Mouse (Mus musculus): ENCODE data around the gene Disp3. TPM values are rescaled to one million over a fixed set of nuclear protein-coding genes. Genes with fewer than 3 reads are reported as not detected.

The Disp3 gene
- polyA plus RNA-seq, 1 experiment from 2014 or later, result 14.2 TPM

GRCm38 (mm10) chr4:148229646-148230045 is 58.1 kb downstream of the Disp3 start:
- 12% methylated on average over 16 of the region's 16 CpGs for WGBS
- peak; percentile 66 for DNase-seq (ENCODE audit: low spot score)
- Histone ChIP-seq H3K9ac (ENCODE audit: low read length) (no peak overlapping the region), H3K27me3 (ENCODE audit: control insufficient read depth, insufficient read depth, low read length) (0 out of 2 replicates have a peak, but pooled peaks cover 3% of the 10 kb centered on the region), H3K36me3 (ENCODE audit: control insufficient read depth, insufficient read depth, low read length) (no peaks in the 10 kb centered on the region), H3K4me1 (ENCODE audit: control insufficient read depth, insufficient read depth, low read length) (no peaks in the 10 kb centered on the region), H3K9me3 (ENCODE audit: control insufficient read depth, low read length) (no peaks in the 10 kb centered on the region), H3K4me2 (ENCODE audit: low read depth) (no peak overlapping the region), H3K27ac (ENCODE audit: low read depth, low read length) (no peak overlapping the region), H3K4me3 (ENCODE audit: low read depth, low read length) (no peak overlapping the region)
- no peak for ATAC-seq (ENCODE audit: insufficient read depth, low FRiP score, low TSS enrichment)

- Histone ChIP-seq H3K27me3 (ENCODE audit: control insufficient read depth, insufficient read depth, low read length) (no peaks in the 10 kb centered on the region; the same call in 1 of the 2 replicates), H3K9ac (ENCODE audit: low read length) (no peak overlapping the region), H3K36me3 (ENCODE audit: control insufficient read depth, insufficient read depth, low read length) (no peaks in the 10 kb centered on the region), H3K27ac (ENCODE audit: low read depth, low read length) (no peak overlapping the region), H3K4me3 (ENCODE audit: low read depth, low read length) (no peak overlapping the region), H3K9me3 (ENCODE audit: control insufficient read depth, low read length) (no peaks in the 10 kb centered on the region), H3K4me1 (ENCODE audit: control insufficient read depth, insufficient read depth, low read length) (peaks cover 4% of the 10 kb centered on the region; the same call in 1 of the 2 replicates), H3K4me2 (ENCODE audit: low read depth) (no peak overlapping the region)
- ATAC-seq (ENCODE audit: insufficient read depth, low FRiP score, low TSS enrichment), result no peak
- 41% methylated on average over 10 of the region's 10 CpGs for WGBS
- no peak for DNase-seq (ENCODE audit: low spot score)
Measured at GRCm38 (mm10) chr4:148222983-148223382, 64.8 kb downstream of the Disp3 start.

GRCm38 (mm10) chr4:148220656-148221055 is 67.1 kb downstream of the Disp3 start:
- peaks cover 4% of the 10 kb centered on the region; the same call in 1 of the 2 replicates for H3K4me1 ChIP-seq (ENCODE audit: control insufficient read depth, insufficient read depth, low read length)
- H3K27me3 ChIP-seq (ENCODE audit: control insufficient read depth, insufficient read depth, low read length), result no peaks in the 10 kb centered on the region; the same call in 1 of the 2 replicates
- H3K9me3 ChIP-seq (ENCODE audit: control insufficient read depth, low read length), result no peaks in the 10 kb centered on the region
- DNase-seq (ENCODE audit: low spot score), result no peak
- no peaks in the 10 kb centered on the region for H3K36me3 ChIP-seq (ENCODE audit: control insufficient read depth, insufficient read depth, low read length)
- H3K4me3 ChIP-seq (ENCODE audit: low read depth, low read length), result no peak overlapping the region
- H3K4me2 ChIP-seq (ENCODE audit: low read depth), result no peak overlapping the region
- H3K27ac ChIP-seq (ENCODE audit: low read depth, low read length), result no peak overlapping the region
- WGBS, result 5% methylated on average over 10 of the region's 10 CpGs
- ATAC-seq (ENCODE audit: insufficient read depth, low FRiP score, low TSS enrichment), result no peak
- H3K9ac ChIP-seq (ENCODE audit: low read length), result no peak overlapping the region

GRCm38 (mm10) chr4:148218238-148218637 is 69.5 kb downstream of the Disp3 start:
- no peak for ATAC-seq (ENCODE audit: insufficient read depth, low FRiP score, low TSS enrichment)
- H3K27me3 ChIP-seq (ENCODE audit: control insufficient read depth, insufficient read depth, low read length), result no peaks in the 10 kb centered on the region; the same call in 1 of the 2 replicates
- no peak overlapping the region for H3K9ac ChIP-seq (ENCODE audit: low read length)

GRCm38 (mm10) chr4:148215264-148215900 is 72.4 kb downstream of the Disp3 start:
- H3K4me1 ChIP-seq (ENCODE audit: control insufficient read depth, insufficient read depth, low read length), result peaks cover 4% of the 10 kb centered on the region; the same call in 1 of the 2 replicates
- H3K36me3 ChIP-seq (ENCODE audit: control insufficient read depth, insufficient read depth, low read length), result no peaks in the 10 kb centered on the region
- no peak overlapping the region for H3K4me2 ChIP-seq (ENCODE audit: low read depth)
- H3K27ac ChIP-seq (ENCODE audit: low read depth, low read length), result no peak overlapping the region
- DNase-seq (ENCODE audit: low spot score) (no peak), ATAC-seq (ENCODE audit: insufficient read depth, low FRiP score, low TSS enrichment) (no peak)
- H3K27me3 ChIP-seq (ENCODE audit: control insufficient read depth, insufficient read depth, low read length), result no peaks in the 10 kb centered on the region; the same call in 1 of the 2 replicates
- no peak overlapping the region for H3K4me3 ChIP-seq (ENCODE audit: low read depth, low read length)
- no peak overlapping the region for H3K9ac ChIP-seq (ENCODE audit: low read length)
- H3K9me3 ChIP-seq (ENCODE audit: control insufficient read depth, low read length), result no peaks in the 10 kb centered on the region
- WGBS, result 51% methylated on average over 11 of the region's 11 CpGs

More at GRCm38 (mm10) chr4:148218238-148218637, 69.5 kb downstream of the Disp3 start:
- Histone ChIP-seq H3K27ac (ENCODE audit: low read depth, low read length) (no peak overlapping the region), H3K4me1 (ENCODE audit: control insufficient read depth, insufficient read depth, low read length) (peaks cover 4% of the 10 kb centered on the region; the same call in 1 of the 2 replicates), H3K4me2 (ENCODE audit: low read depth) (no peak overlapping the region), H3K36me3 (ENCODE audit: control insufficient read depth, insufficient read depth, low read length) (no peaks in the 10 kb centered on the region), H3K4me3 (ENCODE audit: low read depth, low read length) (no peak overlapping the region), H3K9me3 (ENCODE audit: control insufficient read depth, low read length) (no peaks in the 10 kb centered on the region)
- WGBS, result 11% methylated on average over 10 of the region's 10 CpGs
- no peak for DNase-seq (ENCODE audit: low spot score)

GRCm38 (mm10) chr4:148214460-148215136 is 73.2 kb downstream of the Disp3 start:
- Histone ChIP-seq H3K4me3 (ENCODE audit: low read depth, low read length) (no peak overlapping the region), H3K36me3 (ENCODE audit: control insufficient read depth, insufficient read depth, low read length) (no peaks in the 10 kb centered on the region), H3K9ac (ENCODE audit: low read length) (no peak overlapping the region), H3K27ac (ENCODE audit: low read depth, low read length) (no peak overlapping the region), H3K27me3 (ENCODE audit: control insufficient read depth, insufficient read depth, low read length) (no peaks in the 10 kb centered on the region; the same call in 1 of the 2 replicates), H3K4me2 (ENCODE audit: low read depth) (no peak overlapping the region), H3K4me1 (ENCODE audit: control insufficient read depth, insufficient read depth, low read length) (peaks cover 4% of the 10 kb centered on the region; the same call in 1 of the 2 replicates), H3K9me3 (ENCODE audit: control insufficient read depth, low read length) (no peaks in the 10 kb centered on the region)
- ATAC-seq (ENCODE audit: insufficient read depth, low FRiP score, low TSS enrichment) (0 out of 2 replicates have a peak, but pooled peaks have one; percentile 20), DNase-seq (ENCODE audit: low spot score) (no peak)
- WGBS, result 56% methylated on average over 5 of the region's 5 CpGs

- Histone ChIP-seq H3K27me3 (ENCODE audit: control insufficient read depth, insufficient read depth, low read length) (no peaks in the 10 kb centered on the region), H3K9ac (ENCODE audit: low read length) (no peak overlapping the region), H3K4me3 (ENCODE audit: low read depth, low read length) (no peak overlapping the region), H3K4me2 (ENCODE audit: low read depth) (no peak overlapping the region), H3K4me1 (ENCODE audit: control insufficient read depth, insufficient read depth, low read length) (no peaks in the 10 kb centered on the region), H3K9me3 (ENCODE audit: control insufficient read depth, low read length) (no peaks in the 10 kb centered on the region), H3K36me3 (ENCODE audit: control insufficient read depth, insufficient read depth, low read length) (no peaks in the 10 kb centered on the region), H3K27ac (ENCODE audit: low read depth, low read length) (no peak overlapping the region)
- ATAC-seq (ENCODE audit: insufficient read depth, low FRiP score, low TSS enrichment) (no peak), DNase-seq (ENCODE audit: low spot score) (no peak)
- 70% methylated on average over 6 of the region's 6 CpGs for WGBS
Measured at GRCm38 (mm10) chr4:148204873-148205232, 82.9 kb downstream of the Disp3 start.

GRCm38 (mm10) chr4:148204061-148204872 is 83.5 kb downstream of the Disp3 start:
- Histone ChIP-seq H3K36me3 (ENCODE audit: control insufficient read depth, insufficient read depth, low read length) (no peaks in the 10 kb centered on the region), H3K4me1 (ENCODE audit: control insufficient read depth, insufficient read depth, low read length) (no peaks in the 10 kb centered on the region), H3K4me3 (ENCODE audit: low read depth, low read length) (no peak overlapping the region), H3K27ac (ENCODE audit: low read depth, low read length) (no peak overlapping the region), H3K27me3 (ENCODE audit: control insufficient read depth, insufficient read depth, low read length) (no peaks in the 10 kb centered on the region), H3K9me3 (ENCODE audit: control insufficient read depth, low read length) (no peaks in the 10 kb centered on the region), H3K9ac (ENCODE audit: low read length) (no peak overlapping the region), H3K4me2 (ENCODE audit: low read depth) (no peak overlapping the region)
- no peak for ATAC-seq (ENCODE audit: insufficient read depth, low FRiP score, low TSS enrichment)
- 68% methylated on average over 15 of the region's 15 CpGs for WGBS
- no peak for DNase-seq (ENCODE audit: low spot score)
